Mouse (Mus musculus) heart, postnatal 0 days (tissue): ENCODE results near the gene Rbfox2.

ENCODE experiments used
- CTCF ChIP-seq: IDR thresholded peaks from 2 replicates; pipeline ENCODE4 v1.5.1; 2016; ENCODE audit warnings: antibody characterized with exemption, control low read depth, low read depth
- EP300 ChIP-seq: IDR thresholded peaks from 2 replicates; pipeline ENCODE4 v1.6.1; 2016; ENCODE audit warnings: antibody characterized with exemption, low read depth

DNA sequence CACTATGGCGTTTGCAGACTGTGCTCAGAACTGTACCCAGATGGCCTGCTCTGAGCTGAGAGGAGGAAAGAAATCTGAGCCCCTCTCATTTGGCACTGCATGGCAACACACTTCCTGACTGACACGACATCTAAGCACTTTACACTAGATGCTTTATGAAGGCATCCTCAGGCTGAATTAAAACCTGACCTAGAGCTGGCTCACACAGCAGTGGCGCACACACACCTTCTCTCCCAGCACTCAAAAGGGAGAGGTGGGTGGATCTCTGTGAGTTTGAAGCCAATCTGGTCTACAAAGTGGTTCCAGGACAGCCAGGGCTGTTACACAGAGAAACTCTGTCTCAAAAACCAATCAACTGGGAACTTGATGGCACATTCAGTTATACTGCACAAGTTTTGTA, 207.0 kb downstream of the Rbfox2 start:
- no peak for TF ChIP-seq CTCF
- no peak for TF ChIP-seq EP300
